Mouse (Mus musculus) megakaryocyte, embryonic 14.5 days (primary cell): ENCODE results near the gene Spopl.

Experiments used
- FLI1 ChIP-seq: IDR thresholded peaks from 2 replicates; pipeline ENCODE4 v1.6.1; 2012; ENCODE audit warnings: low read length, inconsistent platforms, mixed read lengths
- GATA1 ChIP-seq: IDR thresholded peaks from 3 replicates; pipeline ENCODE4 v1.6.1; 2012; ENCODE audit warnings: mixed read lengths, low read length, inconsistent platforms, borderline replicate concordance

DNA sequence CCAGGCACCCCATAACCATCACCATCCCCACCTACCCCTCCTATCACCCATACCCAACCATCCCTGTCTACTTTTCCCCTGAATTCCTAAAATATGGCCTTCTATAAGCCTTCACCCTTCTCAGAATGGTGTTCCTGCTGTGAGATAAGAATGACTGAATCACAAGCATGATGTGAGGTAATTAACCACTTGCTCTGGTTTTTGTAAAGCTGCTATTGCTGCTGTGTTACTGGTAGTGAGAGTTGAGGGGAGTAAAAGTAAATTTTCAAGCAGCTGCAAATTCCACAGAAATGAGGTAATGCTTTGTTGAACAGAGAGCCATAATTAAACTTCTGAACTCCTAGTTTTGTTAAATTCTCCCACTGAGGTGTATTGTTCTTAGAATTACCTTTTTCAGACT is 48.2 kb upstream of the Spopl start:
- TF ChIP-seq GATA1 (no peak), FLI1 (no peak)
